Mouse (Mus musculus): ENCODE data around the gene Pcsk4.

DNA sequence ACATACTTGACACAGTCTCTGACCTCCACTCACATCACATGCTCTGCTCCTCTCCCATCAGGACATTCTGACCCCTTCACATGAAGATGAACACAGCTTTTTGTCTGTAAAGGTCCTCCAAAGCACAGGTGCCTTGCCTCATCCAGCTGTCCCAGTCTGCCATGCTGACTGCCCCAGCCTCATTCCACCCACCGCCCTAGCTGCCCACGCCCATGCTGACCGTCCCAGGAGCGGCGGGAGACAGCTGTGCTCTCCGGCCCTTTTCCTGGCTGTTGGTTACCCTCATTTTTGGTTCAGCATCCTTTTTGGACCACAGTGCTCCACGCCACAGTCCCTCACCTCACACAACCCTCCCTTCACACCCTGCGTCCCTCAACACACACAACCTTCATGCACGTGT, 50.9 kb downstream of the Pcsk4 start:
- TF ChIP-seq GATA1 (IDR thresholded peaks at IDR 0.05; ENCODE audit: low read length) (no peak), TAL1 (IDR thresholded peaks at IDR 0.05; ENCODE audit: low read length) (no peak)

All from erythroblast, embryonic 14.5 days (primary cell).